Mouse (Mus musculus) 3T3-L1 (cell line): ENCODE data around the gene Nln.

ENCODE experiments used
- DNase-seq: peaks from one replicate; pipeline ENCODE4 v3.0.0-alpha.2; 2015; ENCODE audit warnings: low read depth, low spot score

Gene Nln

GRCm38 (mm10) chr13:104018466-104019076 is 90.8 kb downstream of the Nln start:
- no peak for DNase-seq

GRCm38 (mm10) chr13:104015246-104016105 is 93.9 kb downstream of the Nln start:
- peak; percentile 89 for DNase-seq

- DNase-seq = no peak
Measured at GRCm38 (mm10) chr13:104014038-104014437, 95.4 kb downstream of the Nln start.

GRCm38 (mm10) chr13:104013380-104013779 is 96.0 kb downstream of the Nln start:
- no peak for DNase-seq

GRCm38 (mm10) chr13:104012214-104012833 is 97.1 kb downstream of the Nln start:
- no peak for DNase-seq

- DNase-seq = no peak
Measured at GRCm38 (mm10) chr13:104011289-104011688, 98.1 kb downstream of the Nln start.

GRCm38 (mm10) chr13:104005231-104005845 is 104.1 kb downstream of the Nln start:
- DNase-seq = peak; percentile 28

- no peak for DNase-seq
Measured at GRCm38 (mm10) chr13:103994085-103994455, 115.3 kb downstream of the Nln start.

- DNase-seq = no peak
Measured at GRCm38 (mm10) chr13:103993142-103994084, 116.0 kb downstream of the Nln start.

GRCm38 (mm10) chr13:103986660-103987059 is 122.8 kb downstream of the Nln start:
- DNase-seq = peak; percentile 87

GRCm38 (mm10) chr13:103985510-103986278 is 123.7 kb downstream of the Nln start:
- DNase-seq = no peak

GRCm38 (mm10) chr13:103982376-103982775 is 127.0 kb downstream of the Nln start:
- no peak for DNase-seq

GRCm38 (mm10) chr13:103980414-103980813 is 129.0 kb downstream of the Nln start:
- DNase-seq = no peak

GRCm38 (mm10) chr13:103978286-103978866 is 131.0 kb downstream of the Nln start:
- peak; percentile 97 for DNase-seq

- DNase-seq = peak; percentile 95
Measured at GRCm38 (mm10) chr13:103977844-103978243, 131.6 kb downstream of the Nln start.

- no peak for DNase-seq
Measured at GRCm38 (mm10) chr13:103976181-103976724, 133.2 kb downstream of the Nln start.

GRCm38 (mm10) chr13:103975101-103975500 is 134.3 kb downstream of the Nln start:
- DNase-seq = no peak

GRCm38 (mm10) chr13:103973977-103974376 is 135.4 kb downstream of the Nln start:
- DNase-seq = no peak
